In genomic region chr5:103719131-103719530, GRCm38 (mm10) we compare ENCODE assay signal across 14 mouse cellular contexts.
"Had no signal": no experiment of that assay in that cellular context is flagged by ENCODE, and none has a peak within 500 bp of the region (broad histone marks: within the 10 kb centered on the region; RNA-seq: fewer than 3 reads in every experiment).

No protein-coding gene starts in this region.

- H3K27me3 ChIP-seq: intestine, embryonic 15.5 days; limb, embryonic 12.5 days had no signal

- H3K4me3 ChIP-seq: intestine, embryonic 15.5 days; limb, embryonic 12.5 days; liver, embryonic 15.5 days; midbrain, embryonic 13.5 days had no signal

- H3K4me1 ChIP-seq: intestine, embryonic 15.5 days; midbrain, embryonic 13.5 days had no signal

- ATAC-seq: intestine, embryonic 15.5 days; lung, postnatal 0 days; midbrain, embryonic 13.5 days had no signal

- DNase-seq: kidney, adult 2 months; kidney, postnatal 36 days; layer of hippocampus, adult 9-11 months; layer of hippocampus, postnatal 36 days; liver; lung, adult 2 months; lung, postnatal 36 days; thymus, adult 2 months; thymus, postnatal 25 days had no signal

- H3K27ac ChIP-seq: intestine, embryonic 15.5 days; limb, embryonic 12.5 days; liver, embryonic 15.5 days; midbrain, embryonic 13.5 days had no signal

- H3K4me2 ChIP-seq: intestine, embryonic 15.5 days; limb, embryonic 12.5 days; liver, embryonic 15.5 days; midbrain, embryonic 13.5 days had no signal

- H3K9me3 ChIP-seq: intestine, embryonic 15.5 days; limb, embryonic 12.5 days; liver, embryonic 15.5 days; midbrain, embryonic 13.5 days had no signal

- H3K36me3 ChIP-seq: intestine, embryonic 15.5 days; limb, embryonic 12.5 days; liver, embryonic 15.5 days; midbrain, embryonic 13.5 days had no signal

- H3K9ac ChIP-seq: intestine, embryonic 15.5 days; limb, embryonic 12.5 days; liver, embryonic 15.5 days; midbrain, embryonic 13.5 days had no signal
